Mouse (Mus musculus) heart, embryonic 14.5 days (tissue): Measurements from ENCODE around the gene Prc1. TPM values are rescaled to one million over a fixed set of nuclear protein-coding genes. Genes with fewer than 3 reads are reported as not detected.

Source experiments
- ATAC-seq: fragments of 200-750 bp; cut with Nextera tagmentation; 2 replicates; pipeline ENCODE4 v1.8.0; 2017; ENCODE audit warnings: low read depth, moderate TSS enrichment; ENCODE audit not compliant: insufficient number of reproducible peaks, insufficient read depth, low FRiP score
- H3K27ac ChIP-seq, 2 experiments: fragments of 200-500 bp in 1 of 2; fragments of 300-500 bp in 1 of 2; sonication (generic) in 1 of 2; replicated peaks in 1 of 2; 2 replicates each; pipeline ENCODE4 v1.5.1; 2012 to 2014; ENCODE audit warnings: low read depth in 2 of 2, low read length in 2 of 2, control low read depth in 1 of 2, mild to moderate bottlenecking in 1 of 2, mixed read lengths in 1 of 2; ENCODE audit not compliant: control insufficient read depth in 1 of 2, insufficient read depth in 1 of 2
- H3K27me3 ChIP-seq: fragments of 300-500 bp; sonication (generic); 2 replicates; pipeline ENCODE4 v1.6.1; 2014; ENCODE audit warnings: mild to moderate bottlenecking, low read length, control low read depth; ENCODE audit not compliant: control insufficient read depth, insufficient read depth
- H3K36me3 ChIP-seq: fragments of 300-500 bp; sonication (generic); 2 replicates; pipeline ENCODE4 v1.6.1; 2014; ENCODE audit warnings: mild to moderate bottlenecking, control low read depth, low read length, mixed read lengths; ENCODE audit not compliant: control insufficient read depth, insufficient read depth
- H3K4me1 ChIP-seq, 2 experiments: fragments of 200-500 bp in 1 of 2; fragments of 300-500 bp in 1 of 2; sonication (generic) in 1 of 2; 2 replicates each; pipeline ENCODE4 v1.6.1; 2012 to 2014; ENCODE audit warnings: low read length in 2 of 2, control low read depth in 1 of 2, mixed read lengths in 1 of 2; ENCODE audit not compliant: control insufficient read depth in 2 of 2, insufficient read depth in 2 of 2
- H3K4me2 ChIP-seq: fragments of 300-500 bp; sonication (generic); 2 replicates; pipeline ENCODE4 v1.6.1; 2014; ENCODE audit warnings: mild to moderate bottlenecking, low read length
- H3K4me3 ChIP-seq, 2 experiments: fragments of 200-500 bp in 1 of 2; fragments of 300-500 bp in 1 of 2; sonication (generic) in 1 of 2; 2 replicates each; pipeline ENCODE4 v1.5.1; 2012 to 2014; ENCODE audit warnings: low read length in 2 of 2, mild to moderate bottlenecking in 2 of 2, control low read depth in 1 of 2, low read depth in 1 of 2, moderate library complexity in 1 of 2; ENCODE audit not compliant: control insufficient read depth in 1 of 2, insufficient read depth in 1 of 2
- H3K9ac ChIP-seq: fragments of 300-500 bp; sonication (generic); 2 replicates; pipeline ENCODE4 v1.6.1; 2014; ENCODE audit warnings: mild to moderate bottlenecking, low read length
- H3K9me3 ChIP-seq: fragments of 300-500 bp; sonication (generic); 2 replicates; pipeline ENCODE4 v1.6.1; 2016; ENCODE audit warnings: low read length, control low read depth; ENCODE audit not compliant: control insufficient read depth
- WGBS: fragments of 180-500 bp; shearing (Covaris S2); extraction: QIAGEN DNeasy Blood & Tissue Kit; methylation state at CpG from one replicate; pipeline ENCODE4 v1.1.7; 2014; 5-methylcytosine and 5-hydroxymethylcytosine counted together
- polyA plus RNA-seq: library from polyadenylated mRNA; unstranded; fragments of >200 nt; fragmentation: Nextera tagmentation; extraction: Ambion mirVana; gene quantifications from 2 replicates; pipeline ENCODE4 v1.2.1, GENCODE M21; 2014

Prc1 gene
- 148 and 149 TPM in 2 replicates for polyA plus RNA-seq

GRCm38 (mm10) chr7:80294062-80294763, at the start of gene Prc1:
Gene Prc1, plus strand, starts transcription at chr7:80294450.
- peak within 1 kb of the TSS; percentile 74 to 88 for H3K27ac ChIP-seq
- H3K9ac ChIP-seq = peak within 1 kb of the TSS; percentile 91
- H3K4me1 ChIP-seq = peaks cover 5 to 22% of the 10 kb centered on the region in 2 experiments
- peak; percentile 100 for ATAC-seq
- H3K9me3 ChIP-seq = no peaks in the 10 kb centered on the region
- no peaks in the 10 kb centered on the region for H3K27me3 ChIP-seq
- WGBS = under 1% methylated on average over 52 of the region's 52 CpGs
- peaks cover 26% of the 10 kb centered on the region for H3K36me3 ChIP-seq
- H3K4me3 ChIP-seq = peak within 1 kb of the TSS; percentile 89 to 90
- peak within 1 kb of the TSS; percentile 77 for H3K4me2 ChIP-seq

- no peak for ATAC-seq
- Histone ChIP-seq H3K9me3 (no peaks in the 10 kb centered on the region), H3K27me3 (no peaks in the 10 kb centered on the region), H3K9ac (no peak overlapping the region), H3K36me3 (peaks cover 10% of the 10 kb centered on the region; the same call in 1 of the 2 replicates), H3K27ac (no peak overlapping the region), H3K4me2 (no peak overlapping the region), H3K4me3 (no peak overlapping the region), H3K4me1 (no peaks in the 10 kb centered on the region; a peak in 1 of 4 replicates)
- 89% methylated on average over 4 of the region's 4 CpGs for whole genome bisulfite sequencing
Observed at GRCm38 (mm10) chr7:80244851-80245250, 49.4 kb upstream of the Prc1 start.

- under 1% methylated on average over 48 of the region's 48 CpGs for WGBS
- Histone ChIP-seq H3K4me1 (no peaks in the 10 kb centered on the region; a peak in 1 of 4 replicates), H3K27ac (peak within 1 kb of the TSS; percentile 81 to 87), H3K36me3 (no peaks in the 10 kb centered on the region), H3K4me3 (peak within 1 kb of the TSS; percentile 61 to 76), H3K9ac (peak within 1 kb of the TSS; percentile 79), H3K27me3 (no peaks in the 10 kb centered on the region), H3K4me2 (peak within 1 kb of the TSS; percentile 76), H3K9me3 (no peaks in the 10 kb centered on the region)
- ATAC-seq = peak; percentile 98
Observed at GRCm38 (mm10) chr7:80246148-80246721, 48.0 kb upstream of the Prc1 start, which contains the start of gene Ttll13. Gene Ttll13, plus strand, starts transcription at chr7:80246376.

- H3K36me3 ChIP-seq = no peaks in the 10 kb centered on the region
- no peaks in the 10 kb centered on the region for H3K27me3 ChIP-seq
- H3K4me2 ChIP-seq = peak overlapping the region; percentile 76
- WGBS = 24% methylated on average over 7 of the region's 7 CpGs
- peak overlapping the region in 1 of 2 experiments; percentile 81; a peak in 3 of 4 replicates for H3K27ac ChIP-seq
- peak overlapping the region in 1 of 2 experiments; percentile 61; a peak in 3 of 4 replicates for H3K4me3 ChIP-seq
- no peak; the same call in 1 of the 2 replicates for ATAC-seq
- H3K9ac ChIP-seq = peak overlapping the region; percentile 79
- H3K9me3 ChIP-seq = no peaks in the 10 kb centered on the region
- no peaks in the 10 kb centered on the region; a peak in 1 of 4 replicates for H3K4me1 ChIP-seq
Observed at GRCm38 (mm10) chr7:80246859-80247258, 47.4 kb upstream of the Prc1 start.

- Histone ChIP-seq H3K9ac (no peak overlapping the region), H3K4me3 (no peak overlapping the region), H3K9me3 (no peaks in the 10 kb centered on the region), H3K27me3 (no peaks in the 10 kb centered on the region), H3K36me3 (no peaks in the 10 kb centered on the region), H3K4me2 (no peak overlapping the region), H3K27ac (no peak overlapping the region), H3K4me1 (no peaks in the 10 kb centered on the region; a peak in 1 of 4 replicates)
- no peak for ATAC-seq
- WGBS = 76% methylated on average over 7 of the region's 7 CpGs
Observed at GRCm38 (mm10) chr7:80252437-80252836, 41.8 kb upstream of the Prc1 start.

GRCm38 (mm10) chr7:80252886-80253285, 41.4 kb upstream of the Prc1 start:
- ATAC-seq = no peak
- Histone ChIP-seq H3K4me3 (no peak overlapping the region), H3K9me3 (no peaks in the 10 kb centered on the region), H3K27ac (no peak overlapping the region), H3K9ac (no peak overlapping the region), H3K27me3 (no peaks in the 10 kb centered on the region), H3K4me1 (no peaks in the 10 kb centered on the region; a peak in 1 of 4 replicates), H3K36me3 (no peaks in the 10 kb centered on the region), H3K4me2 (no peak overlapping the region)
- 60% methylated on average over 11 of the region's 11 CpGs for WGBS

GRCm38 (mm10) chr7:80255981-80256380, 38.3 kb upstream of the Prc1 start:
- 72% methylated on average over 2 of the region's 2 CpGs for WGBS
- H3K27me3 ChIP-seq = peaks cover 18% of the 10 kb centered on the region

More at GRCm38 (mm10) chr7:80255981-80256380, 38.3 kb upstream of the Prc1 start:
- no peak overlapping the region for H3K4me2 ChIP-seq
- H3K36me3 ChIP-seq = no peaks in the 10 kb centered on the region
- no peak overlapping the region for H3K27ac ChIP-seq
- H3K4me3 ChIP-seq = no peak overlapping the region
- H3K9ac ChIP-seq = no peak overlapping the region
- no peaks in the 10 kb centered on the region for H3K9me3 ChIP-seq
- ATAC-seq = no peak
- H3K4me1 ChIP-seq = peaks cover 0 to 2% of the 10 kb centered on the region in 2 experiments; a peak in 2 of 4 replicates
